Mouse (Mus musculus) frontal cortex, postnatal 14 days (tissue): ENCODE data around the gene Kcnh3.

Experiments used
- DNase-seq, 2 experiments: peaks; one replicate each; pipeline ENCODE4 v3.0.0; 2022; ENCODE audit warnings: low spot score in 2 of 2

Kcnh3 gene

DNA sequence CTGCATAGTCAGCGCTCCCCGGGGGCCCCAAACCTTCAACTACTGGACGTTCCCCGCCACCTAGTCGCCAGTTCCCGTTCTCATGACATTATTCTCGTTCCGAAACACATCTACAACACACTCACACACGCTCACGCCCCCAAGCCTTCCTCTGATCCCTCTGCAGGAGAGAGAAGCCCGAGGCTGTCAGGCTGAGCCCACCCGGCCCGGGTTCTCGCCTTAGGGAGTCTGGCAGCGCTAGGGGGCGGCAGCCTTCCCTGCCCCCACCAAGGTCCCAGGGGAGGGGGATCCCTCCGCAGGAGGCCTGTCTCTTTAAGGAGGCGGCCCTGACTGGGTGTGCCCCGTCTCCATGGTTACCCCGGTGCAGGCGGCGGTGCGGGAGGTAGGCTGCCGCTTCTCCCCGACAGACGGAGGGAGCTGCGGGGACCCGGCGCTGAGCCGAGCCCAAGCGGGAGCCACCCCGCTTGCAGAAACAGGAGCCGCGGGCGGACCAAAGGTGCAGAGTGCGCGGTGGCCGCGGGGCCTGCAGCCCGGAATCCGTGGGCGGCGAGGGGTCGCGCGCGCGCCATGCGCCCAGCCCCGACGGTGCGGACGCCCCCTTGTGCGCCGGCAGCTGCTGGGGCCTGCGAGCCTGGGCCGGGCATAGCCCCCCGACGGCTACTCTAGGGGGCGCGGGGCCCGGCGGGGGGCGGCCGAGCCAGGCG is at the start of gene Kcnh3:
Gene Kcnh3 (plus strand): TSS at position 654 of the 704 bp plus-strand sequence.
- peak; percentile 70 to 73 for DNase-seq

DNA sequence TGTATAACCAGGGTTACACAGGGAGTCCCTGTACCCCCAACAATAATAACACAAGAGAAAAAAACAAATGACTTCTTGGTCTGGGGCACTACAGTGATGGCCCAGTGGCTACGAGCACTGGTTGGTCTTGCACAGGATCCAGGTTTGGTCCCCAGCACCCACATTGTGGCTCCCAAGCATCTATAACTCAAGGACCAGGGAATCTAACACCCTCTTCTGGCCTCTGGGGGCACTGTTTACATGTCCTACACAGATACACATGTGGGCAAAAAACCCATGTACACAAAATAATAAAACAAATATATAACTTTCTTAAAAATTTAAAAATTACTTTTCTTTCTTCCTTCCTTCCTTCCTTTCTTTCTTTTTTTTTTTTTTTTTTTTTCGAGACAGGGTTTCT is 45.0 kb upstream of the Kcnh3 start:
- DNase-seq, result no peak

DNA sequence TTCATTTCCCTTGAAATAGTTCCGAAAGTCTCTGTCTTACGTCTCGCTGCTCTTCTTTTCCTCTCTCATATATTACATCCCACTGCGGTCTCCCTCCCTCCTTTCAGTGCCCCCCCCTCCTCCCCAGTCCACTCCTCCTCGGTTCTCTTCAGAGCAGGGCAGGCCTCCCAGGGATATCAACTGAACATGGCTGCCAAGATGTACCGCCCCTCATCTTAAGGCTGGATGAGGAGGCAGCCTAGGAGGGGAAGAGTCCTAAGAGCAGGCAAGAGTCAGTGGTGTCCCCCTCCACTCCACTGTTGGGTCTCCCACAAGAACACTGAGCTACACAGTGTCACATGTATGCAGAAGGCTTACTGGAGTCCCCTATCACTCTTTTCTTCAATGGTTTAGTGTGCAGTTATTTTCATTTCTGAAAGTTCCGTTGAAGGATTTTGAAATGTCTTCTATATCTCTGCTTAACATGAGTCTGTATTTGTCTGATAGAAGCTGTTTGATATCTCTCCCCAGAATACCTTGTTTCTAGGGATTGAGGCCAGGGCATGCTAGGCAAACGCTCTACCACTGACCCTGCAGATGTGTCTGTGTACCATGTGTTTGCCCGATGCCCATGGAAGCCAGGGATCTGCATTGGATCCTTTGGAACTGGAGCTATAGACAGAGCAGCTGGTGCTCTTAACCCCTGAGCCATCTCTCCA is 40.3 kb upstream of the Kcnh3 start:
- DNase-seq, result no peak

DNA sequence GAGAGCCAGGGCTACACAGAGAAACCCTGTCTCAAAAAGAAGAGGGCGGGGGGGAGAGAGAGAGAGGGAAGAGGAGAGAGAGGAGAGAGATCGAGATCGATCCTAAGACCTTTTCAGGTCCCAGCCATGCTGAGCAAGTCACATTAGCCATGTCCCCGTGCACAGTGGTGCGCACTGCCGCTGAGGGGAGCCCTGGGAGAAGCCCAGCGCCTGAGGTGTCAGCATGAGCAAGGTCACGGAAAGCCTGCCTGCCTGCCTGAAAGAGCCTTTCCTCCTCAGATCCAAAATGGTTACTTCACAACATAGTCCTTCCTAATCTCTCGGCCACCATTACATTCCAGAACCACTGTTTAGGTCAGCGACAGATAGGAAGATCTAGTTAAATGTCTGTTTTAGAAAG is 30.3 kb upstream of the Kcnh3 start:
- no peak for DNase-seq

DNA sequence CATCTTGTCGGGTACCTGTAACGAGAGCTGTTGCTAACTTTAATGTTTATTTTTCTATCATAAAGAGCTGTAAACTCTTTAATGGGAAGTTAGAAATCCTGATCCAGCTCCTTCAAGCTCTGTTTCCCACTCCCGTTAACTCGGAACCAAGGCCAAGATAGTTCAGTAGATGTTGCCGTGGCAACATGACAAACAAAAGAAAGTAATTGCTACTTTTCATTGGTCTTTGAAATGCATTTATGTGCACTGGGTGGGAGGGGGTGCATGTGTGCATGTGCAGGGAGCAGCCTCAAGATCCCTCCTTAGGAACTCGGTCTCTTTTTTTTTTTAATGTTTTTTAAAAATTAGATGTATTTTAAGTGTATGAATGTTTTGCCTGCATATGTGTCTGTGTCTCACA is 29.6 kb upstream of the Kcnh3 start:
- no peak for DNase-seq

DNA sequence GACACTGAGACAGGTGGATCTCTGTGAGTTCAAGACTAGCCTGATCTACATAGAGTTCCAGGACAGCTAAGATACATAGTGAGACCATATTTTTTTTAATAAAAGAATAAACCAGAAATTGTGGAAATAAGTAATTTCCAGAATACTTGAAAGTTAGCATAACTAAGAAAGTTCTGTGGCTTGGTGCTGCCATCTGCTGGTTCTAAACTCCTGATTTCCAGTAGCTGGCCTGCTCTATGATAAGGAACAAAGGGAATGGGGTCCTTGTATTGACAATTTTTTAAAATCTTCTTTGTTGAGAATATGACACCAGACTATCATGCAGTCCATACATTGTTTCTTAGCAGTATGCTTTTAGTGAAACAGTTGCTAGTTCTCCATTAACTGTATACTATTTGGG is 25.9 kb upstream of the Kcnh3 start:
- no peak for DNase-seq

DNA sequence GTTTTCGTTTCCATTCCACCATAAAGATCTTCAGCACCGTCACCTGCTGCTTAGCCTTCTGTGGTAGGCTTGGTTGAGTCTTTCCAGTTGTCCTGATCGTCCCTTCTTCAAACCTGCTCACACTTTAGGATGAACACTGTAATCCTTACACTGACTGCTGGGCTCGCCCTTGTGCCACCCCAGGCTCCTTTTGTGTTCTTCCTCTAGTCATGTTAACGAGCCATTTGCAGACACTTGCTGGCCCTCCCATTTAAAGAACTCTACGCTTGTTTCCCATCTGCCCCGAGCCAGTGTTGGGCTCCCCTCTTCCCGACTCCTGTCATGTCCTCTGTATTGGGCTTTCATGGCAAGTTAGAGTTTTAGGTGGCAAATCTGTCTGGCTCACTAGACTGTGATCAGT is 18.7 kb upstream of the Kcnh3 start:
- no peak for DNase-seq

DNA sequence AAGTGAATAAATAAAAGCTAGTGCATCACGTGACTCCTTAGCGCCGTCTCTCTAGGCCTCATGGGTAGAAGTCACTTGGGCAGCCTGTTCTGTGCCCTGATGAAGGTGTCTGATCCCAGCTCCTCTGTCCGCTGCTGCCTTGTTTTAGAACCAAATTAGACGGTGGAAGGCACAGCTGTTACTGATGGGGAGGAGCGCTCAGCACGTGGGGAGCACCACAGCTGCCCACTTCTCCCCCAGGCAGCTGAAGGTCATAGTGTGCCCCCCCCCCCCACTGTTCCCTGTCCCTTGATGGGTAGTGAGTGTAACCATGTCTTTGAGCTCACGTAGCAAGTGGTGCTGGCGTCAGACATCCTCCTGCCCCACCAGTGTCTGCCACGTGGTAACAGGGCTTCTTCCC is 11.5 kb upstream of the Kcnh3 start:
- no peak for DNase-seq

DNA sequence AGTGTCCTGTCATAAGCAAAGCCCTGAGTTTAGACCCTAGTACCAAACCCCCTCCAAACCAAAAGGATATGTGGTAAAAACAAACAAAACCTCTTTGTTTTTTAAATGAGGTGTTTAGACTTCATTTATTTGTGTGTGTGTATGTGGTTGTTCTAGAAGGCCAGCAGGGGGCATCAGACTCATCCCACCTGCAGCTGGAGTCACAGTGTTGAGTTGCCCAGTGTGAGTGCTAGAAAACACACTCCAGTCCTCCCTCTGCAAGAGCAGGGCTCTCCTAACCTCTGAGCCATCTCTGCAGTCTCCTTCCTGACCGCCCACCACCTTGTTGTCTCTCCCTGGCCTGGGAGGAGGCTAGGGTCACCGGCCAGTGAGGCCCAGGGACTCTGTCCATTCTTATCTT is 9.7 kb upstream of the Kcnh3 start:
- DNase-seq, result no peak

DNA sequence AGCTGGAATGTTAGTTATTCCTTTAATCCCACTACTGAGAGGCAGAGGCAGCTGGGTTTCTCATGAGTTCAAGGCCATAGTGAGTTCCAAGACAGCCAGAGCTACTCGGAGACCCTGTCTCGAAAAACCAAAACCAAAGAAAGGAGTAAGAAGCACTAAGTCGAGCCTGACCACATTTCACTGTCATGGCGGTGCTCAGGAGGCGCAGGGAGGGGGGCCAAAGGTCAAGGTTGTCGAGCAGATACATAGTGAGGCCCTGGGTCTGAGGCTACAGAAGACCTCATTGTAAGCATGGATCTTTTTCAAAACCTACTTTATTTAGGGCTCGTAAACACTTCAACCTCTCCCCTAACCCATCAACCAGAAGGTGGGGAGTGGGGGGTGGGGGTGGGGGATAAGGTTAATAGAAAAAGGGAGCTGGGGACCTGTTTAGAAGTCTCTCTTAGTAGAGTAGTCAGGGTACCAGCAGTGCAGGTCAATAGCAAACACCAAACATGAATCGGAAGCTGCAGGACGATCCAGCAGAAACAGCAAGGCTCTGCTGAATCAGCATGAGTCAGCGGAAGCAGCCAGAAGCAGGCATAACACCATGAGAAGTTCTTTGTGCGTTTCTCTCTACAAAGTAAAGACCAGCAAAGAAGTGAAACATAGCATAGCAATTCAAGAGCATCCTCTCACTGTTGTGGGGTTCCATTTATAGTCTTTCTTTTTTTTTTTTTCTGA is 8.8 kb upstream of the Kcnh3 start:
- DNase-seq, result no peak

DNA sequence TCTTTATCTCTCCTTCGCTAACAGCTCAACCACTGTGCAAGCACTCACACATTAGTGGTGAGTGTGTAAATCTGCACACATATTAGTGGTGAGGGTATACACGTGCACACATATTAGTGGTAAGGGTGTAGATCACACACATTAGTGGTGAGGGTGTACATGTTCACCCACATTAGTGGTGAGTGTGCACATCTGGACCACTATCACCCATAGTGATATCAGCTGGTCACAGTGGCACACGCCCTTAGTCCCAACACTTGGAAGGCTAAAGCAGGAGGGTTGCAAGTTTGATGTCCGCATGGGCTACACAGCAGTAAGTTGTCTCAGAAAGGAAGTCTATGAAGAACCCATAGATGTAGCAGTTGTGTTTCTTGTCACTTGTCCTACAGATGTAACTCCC is 7.0 kb upstream of the Kcnh3 start:
- no peak for DNase-seq

DNA sequence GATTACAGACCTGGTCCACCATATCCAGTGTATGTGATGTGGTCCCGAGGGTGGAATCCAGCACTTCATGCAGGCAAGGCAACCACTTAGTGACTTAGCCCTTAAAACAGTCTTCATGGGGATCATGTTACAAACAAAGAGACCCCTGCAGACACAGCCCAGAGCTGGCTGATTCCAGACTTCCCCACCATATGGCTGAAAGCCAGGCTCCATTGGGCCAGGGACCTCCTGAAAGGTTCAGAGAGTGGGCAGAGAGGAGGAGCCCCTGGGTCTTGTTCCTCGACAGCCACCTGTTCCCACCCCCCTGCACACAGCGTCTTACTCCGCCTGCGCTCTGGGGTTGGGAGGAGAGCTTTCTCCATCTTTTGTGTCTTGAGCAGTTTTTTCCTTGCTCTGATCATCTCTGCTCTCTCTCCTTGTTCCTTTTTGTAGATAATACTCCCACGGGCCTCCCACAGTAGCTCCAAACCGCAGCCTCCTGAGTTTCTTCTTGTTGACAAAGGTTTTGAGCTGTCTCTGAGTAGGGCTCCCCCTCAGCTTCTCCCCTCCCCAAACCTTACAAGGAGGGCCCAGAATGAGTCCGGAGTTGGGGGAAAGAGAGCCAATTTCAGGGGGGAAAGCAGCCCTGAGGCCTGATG is 3.2 kb upstream of the Kcnh3 start:
- no peak for DNase-seq

DNA sequence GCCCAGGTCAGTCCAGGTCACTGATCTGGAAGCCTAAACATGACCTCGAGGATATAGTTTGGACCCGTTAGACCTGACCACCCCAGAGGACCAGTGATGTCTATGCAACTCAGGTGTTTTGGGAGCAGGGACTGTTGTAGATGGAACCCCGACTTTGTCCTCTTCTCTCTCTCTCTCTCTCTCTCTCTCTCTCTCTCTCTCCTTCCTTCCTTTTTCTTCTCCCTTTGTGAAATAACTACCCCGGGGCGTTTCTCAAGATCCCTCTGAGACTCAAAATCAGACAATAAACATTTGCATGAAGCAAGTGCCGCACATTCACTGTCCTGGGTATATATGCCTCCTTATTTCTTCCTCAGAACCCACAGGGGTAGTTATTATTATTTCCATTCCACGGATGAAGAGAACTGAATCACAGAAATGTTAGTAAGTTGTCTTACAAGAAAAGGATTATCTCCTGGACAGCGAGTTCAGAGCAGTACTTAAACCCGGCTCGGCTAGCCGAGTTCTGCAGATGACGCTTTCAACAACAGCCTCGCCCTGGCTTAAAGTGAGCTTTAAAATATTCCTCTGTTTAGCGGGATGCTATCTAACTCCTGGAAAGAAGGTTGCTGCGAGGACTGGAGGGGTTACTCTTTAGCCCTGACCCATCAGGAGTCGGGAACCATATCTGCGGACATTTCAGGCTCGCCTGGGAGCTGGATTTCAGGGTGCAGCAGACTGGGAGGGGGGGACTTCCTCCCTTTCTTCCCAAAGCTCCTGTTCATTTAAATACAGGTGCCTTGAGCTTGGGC is 1.7 kb upstream of the Kcnh3 start:
- DNase-seq, result no peak

DNA sequence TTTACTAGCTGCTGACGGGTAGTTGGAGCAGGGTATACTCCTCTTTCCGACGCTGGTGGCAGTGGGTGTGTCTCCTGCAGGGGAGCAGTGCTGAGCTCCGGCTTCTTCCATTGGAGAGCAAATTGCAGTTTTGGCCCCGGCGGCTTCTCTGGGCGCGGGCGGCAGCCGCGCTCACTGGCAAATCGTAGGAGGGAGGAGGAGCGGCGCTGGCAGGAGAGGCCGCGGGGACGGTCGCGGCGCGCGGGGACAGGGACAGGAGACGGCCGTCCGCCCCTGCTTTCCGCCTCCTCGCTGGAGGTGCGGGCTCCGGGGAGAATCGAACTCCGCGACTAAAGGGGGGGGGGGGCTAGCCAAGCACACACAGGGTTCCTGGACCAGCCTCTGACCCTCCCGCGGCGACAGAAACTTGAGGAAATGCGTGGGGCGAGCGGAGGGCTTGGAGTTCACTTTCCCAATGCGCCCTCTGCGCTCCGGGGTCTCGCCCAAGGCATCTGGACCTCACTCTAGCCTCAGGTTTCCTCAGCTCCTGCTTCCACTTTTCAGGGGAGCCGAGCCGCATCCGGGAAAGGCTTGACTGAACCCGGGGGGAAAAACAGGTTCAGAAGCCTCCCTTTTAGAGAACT is 965 bp upstream of the Kcnh3 start:
- DNase-seq, result peak in 1 of 2 experiments; percentile 49

DNA sequence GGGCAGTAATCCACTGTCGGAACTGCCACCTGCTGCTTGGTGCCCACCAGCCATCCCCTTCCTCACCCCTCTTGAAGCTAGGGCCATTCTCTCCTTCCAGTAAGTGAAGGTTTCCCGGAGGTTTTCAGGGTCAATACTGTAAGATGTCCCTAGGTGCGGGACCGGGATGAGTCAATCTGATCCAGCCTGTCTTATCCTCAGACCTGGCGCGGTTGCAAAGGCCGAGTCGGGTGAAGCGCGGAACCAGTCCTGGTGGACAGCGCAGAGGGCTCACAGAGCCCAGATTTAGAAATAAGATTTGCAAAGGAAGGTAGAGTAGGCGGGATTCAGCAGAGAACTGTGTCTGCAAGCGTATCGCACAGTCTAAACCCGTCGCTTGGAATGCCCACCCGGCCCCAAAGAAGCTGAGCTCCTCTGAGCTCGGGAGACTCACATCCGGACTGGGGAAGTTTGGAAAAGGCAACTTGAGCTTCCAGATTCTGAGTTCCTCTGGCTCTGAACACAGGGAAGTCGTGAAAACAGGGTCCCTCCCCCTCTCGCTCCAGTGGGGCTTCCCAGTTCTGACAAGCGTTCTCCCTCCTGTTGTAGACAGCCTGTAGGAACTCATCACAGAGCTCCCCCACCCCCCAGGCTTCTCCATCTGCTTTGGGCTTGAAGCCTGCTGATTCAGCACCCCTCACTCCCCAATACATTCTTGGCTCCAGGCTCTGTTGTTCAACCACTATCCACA is 585 bp downstream of the Kcnh3 start:
- peak; percentile 57 to 60 for DNase-seq

DNA sequence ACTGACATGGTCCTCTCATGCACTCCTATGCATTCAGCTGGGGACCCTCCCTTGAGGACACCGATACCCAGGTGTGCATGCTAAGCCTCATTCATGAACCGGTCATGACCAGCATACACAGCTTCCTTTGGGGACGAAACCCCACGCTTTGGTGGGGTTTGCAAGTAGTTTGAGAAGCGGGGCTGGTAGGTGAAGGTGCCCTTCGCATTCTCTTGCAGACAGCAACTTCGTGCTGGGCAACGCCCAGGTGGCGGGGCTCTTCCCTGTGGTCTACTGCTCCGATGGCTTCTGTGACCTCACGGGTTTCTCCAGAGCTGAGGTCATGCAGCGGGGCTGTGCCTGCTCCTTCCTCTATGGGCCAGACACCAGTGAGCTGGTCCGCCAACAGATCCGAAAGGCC is 1.4 kb downstream of the Kcnh3 start:
- no peak for DNase-seq

DNA sequence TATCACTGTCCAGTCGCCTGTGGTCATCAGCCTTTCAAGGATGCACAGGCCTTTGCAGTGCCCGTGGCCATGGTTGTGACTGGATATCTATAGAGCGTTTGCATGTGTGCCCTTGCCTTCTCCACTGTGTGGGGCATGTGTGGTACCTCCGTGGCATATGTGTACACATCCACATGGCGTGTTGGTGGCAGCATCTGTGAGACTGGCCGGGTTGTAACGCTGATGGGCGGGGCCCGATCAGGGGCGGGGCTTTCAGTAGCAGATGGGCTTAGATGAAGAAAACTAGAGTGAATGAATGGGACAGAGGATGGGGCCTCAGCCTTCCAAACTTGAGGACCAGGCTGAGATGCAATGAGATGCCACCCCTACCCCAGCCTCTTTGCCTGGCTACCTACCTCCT is 7.3 kb downstream of the Kcnh3 start:
- DNase-seq, result no peak

DNA sequence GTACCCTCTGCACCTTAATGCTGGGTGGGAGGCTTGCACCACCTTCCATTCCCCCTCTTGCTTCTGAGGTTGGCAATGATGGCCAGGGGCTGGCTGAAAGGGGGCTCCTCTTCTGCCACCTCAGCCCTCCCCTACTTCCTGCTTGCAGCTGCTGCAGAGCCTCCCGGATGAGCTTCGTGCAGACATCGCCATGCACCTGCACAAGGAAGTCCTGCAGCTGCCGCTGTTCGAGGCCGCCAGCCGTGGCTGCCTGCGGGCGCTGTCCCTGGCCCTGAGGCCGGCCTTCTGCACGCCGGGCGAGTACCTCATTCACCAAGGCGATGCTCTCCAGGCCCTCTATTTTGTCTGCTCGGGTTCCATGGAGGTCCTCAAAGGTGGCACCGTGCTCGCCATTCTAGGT is 9.1 kb downstream of the Kcnh3 start:
- no peak for DNase-seq

DNA sequence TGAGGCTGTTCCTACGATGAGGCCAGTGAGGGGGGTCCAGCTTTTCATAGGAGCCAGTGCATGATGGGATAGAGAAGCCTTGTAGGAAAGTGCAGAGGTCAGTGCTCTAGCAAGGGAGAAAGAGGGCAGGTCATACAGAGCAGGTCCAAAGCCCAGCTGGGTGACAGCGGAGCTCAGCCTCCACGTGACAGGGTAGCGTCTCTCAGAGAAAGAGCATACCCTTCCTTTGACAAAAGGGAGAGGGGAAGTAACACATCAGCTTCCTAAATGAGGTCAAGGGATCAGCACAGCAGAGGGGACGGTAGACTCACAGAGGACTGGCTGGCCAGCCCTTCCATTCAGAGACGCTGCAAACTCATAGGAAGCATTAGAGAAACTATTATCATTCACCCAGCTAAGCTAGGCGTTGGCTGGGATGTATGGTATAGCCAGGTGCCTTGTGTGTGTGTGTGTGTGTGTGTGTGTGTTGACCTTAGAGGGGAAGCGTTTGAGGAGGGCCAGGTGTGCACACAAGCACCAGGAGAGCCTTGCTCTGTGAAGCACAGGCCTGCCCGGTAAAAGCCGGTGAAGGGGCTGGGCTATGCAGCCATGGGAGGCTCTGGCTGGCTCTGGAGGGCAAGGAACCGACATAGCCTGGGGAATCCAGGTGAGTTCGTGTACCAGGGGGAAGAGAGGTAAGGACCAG is 9.8 kb downstream of the Kcnh3 start:
- no peak for DNase-seq

DNA sequence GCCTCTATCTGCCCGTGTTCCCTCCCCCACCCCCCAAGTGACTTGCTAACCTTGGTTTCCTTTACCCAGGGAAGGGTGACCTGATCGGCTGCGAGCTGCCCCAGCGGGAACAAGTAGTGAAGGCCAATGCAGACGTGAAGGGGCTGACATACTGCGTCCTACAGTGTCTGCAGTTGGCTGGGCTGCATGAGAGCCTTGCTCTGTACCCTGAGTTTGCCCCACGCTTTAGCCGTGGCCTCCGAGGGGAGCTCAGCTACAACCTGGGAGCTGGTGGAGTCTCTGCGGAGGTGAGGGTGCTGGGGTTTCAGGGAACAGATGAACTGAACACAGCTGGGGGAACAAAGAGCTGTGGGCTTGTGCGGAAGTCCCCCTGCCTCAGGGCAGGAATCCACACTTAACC is 13.3 kb downstream of the Kcnh3 start:
- no peak for DNase-seq
